Mouse (Mus musculus) left cerebral cortex, adult 18-20 months (tissue): ENCODE measurements around the gene Tmem171. TPM values are rescaled to one million over a fixed set of nuclear protein-coding genes. Genes with fewer than 3 reads are reported as not detected.

Source experiments
- DNase-seq, 2 experiments: peaks; one replicate each; pipeline ENCODE4 v3.0.0; 2021 to 2022; ENCODE audit warnings: low spot score in 2 of 2, mixed read lengths in 1 of 2
- long read RNA-seq, 2 experiments: library from polyadenylated mRNA; stranded (forward); transcript quantifications; one replicate each; pipeline ENCODE4 v2.0.0; 2021
- total RNA-seq, 2 experiments: library from RNA; stranded (reverse); gene quantifications; 2 replicates each; pipeline ENCODE4 v1.2.3; 2021

Gene Tmem171
- total RNA-seq = under 1 TPM in 1 of 2 experiments, not detected in 1; 0.35 TPM
- long read RNA-seq, experiment 1 = 0 reads
- long read RNA-seq, experiment 2, partial matches to known transcripts = 1 of 2 reads
- long read RNA-seq, experiment 2, other reads (novel, unspliced or antisense) = 0 of 2 reads

GRCm38 (mm10) chr13:98694773-98695314 is at the start of gene Tmem171:
TSS of gene Tmem171 (minus strand) at chr13:98694834.
- peak; percentile 12 to 26 for DNase-seq

GRCm38 (mm10) chr13:98743829-98744228 is 49.2 kb upstream of the Tmem171 start:
- no peak for DNase-seq

- no peak for DNase-seq
Measured at GRCm38 (mm10) chr13:98743214-98743613, 48.6 kb upstream of the Tmem171 start.

GRCm38 (mm10) chr13:98738213-98738612 is 43.6 kb upstream of the Tmem171 start:
- DNase-seq = no peak

- no peak for DNase-seq
Measured at GRCm38 (mm10) chr13:98733292-98733691, 38.7 kb upstream of the Tmem171 start.

- DNase-seq = no peak
Measured at GRCm38 (mm10) chr13:98729271-98730062, 34.8 kb upstream of the Tmem171 start.

- no peak for DNase-seq
Measured at GRCm38 (mm10) chr13:98726494-98726893, 31.9 kb upstream of the Tmem171 start.

- DNase-seq = no peak
Measured at GRCm38 (mm10) chr13:98723430-98723829, 28.8 kb upstream of the Tmem171 start.

GRCm38 (mm10) chr13:98722296-98722695 is 27.7 kb upstream of the Tmem171 start:
- no peak for DNase-seq

- no peak for DNase-seq
Measured at GRCm38 (mm10) chr13:98716176-98716575, 21.5 kb upstream of the Tmem171 start.

GRCm38 (mm10) chr13:98715443-98715990 is 20.9 kb upstream of the Tmem171 start:
- DNase-seq = no peak

- DNase-seq = no peak
Measured at GRCm38 (mm10) chr13:98710655-98711054, 16.0 kb upstream of the Tmem171 start.

GRCm38 (mm10) chr13:98710236-98710635 is 15.6 kb upstream of the Tmem171 start:
- DNase-seq = no peak

- DNase-seq = no peak
Measured at GRCm38 (mm10) chr13:98705501-98705900, 10.9 kb upstream of the Tmem171 start.

- no peak for DNase-seq
Measured at GRCm38 (mm10) chr13:98703786-98704185, 9.2 kb upstream of the Tmem171 start.

- DNase-seq = no peak
Measured at GRCm38 (mm10) chr13:98702361-98702760, 7.7 kb upstream of the Tmem171 start.

- DNase-seq = no peak
Measured at GRCm38 (mm10) chr13:98701309-98701675, 6.7 kb upstream of the Tmem171 start.

GRCm38 (mm10) chr13:98700661-98701308 is 6.2 kb upstream of the Tmem171 start:
- DNase-seq = no peak

GRCm38 (mm10) chr13:98699982-98700540 is 5.4 kb upstream of the Tmem171 start:
- DNase-seq = no peak

- DNase-seq = no peak
Measured at GRCm38 (mm10) chr13:98699051-98699744, 4.6 kb upstream of the Tmem171 start.

GRCm38 (mm10) chr13:98696716-98697115 is 2.1 kb upstream of the Tmem171 start:
- no peak for DNase-seq
